Mouse (Mus musculus) liver, embryonic 15.5 days (tissue): ENCODE results near the gene Cmtm8. TPM values are rescaled to one million over a fixed set of nuclear protein-coding genes. Genes with fewer than 3 reads are reported as not detected.

Source experiments
- ATAC-seq: fragments of 200-750 bp; cut with Nextera tagmentation; 2 replicates; pipeline ENCODE4 v1.8.0; 2017; ENCODE audit warnings: moderate number of reproducible peaks, mild to moderate bottlenecking, moderate library complexity; ENCODE audit not compliant: insufficient read depth
- H3K27ac ChIP-seq: fragments of 300-500 bp; sonication (generic); replicated peaks from 2 replicates; pipeline ENCODE4 v1.5.1; 2015; ENCODE audit warnings: mild to moderate bottlenecking, inconsistent platforms
- H3K27me3 ChIP-seq: fragments of 300-500 bp; sonication (generic); 2 replicates; pipeline ENCODE4 v1.6.1; 2015; ENCODE audit warnings: mild to moderate bottlenecking, inconsistent platforms
- H3K36me3 ChIP-seq: fragments of 300-500 bp; sonication (generic); replicated peaks from 2 replicates; pipeline ENCODE4 v1.6.1; 2015; ENCODE audit warnings: moderate library complexity, mild to moderate bottlenecking, inconsistent platforms
- H3K4me1 ChIP-seq: fragments of 300-500 bp; sonication (generic); replicated peaks from 2 replicates; pipeline ENCODE4 v1.6.1; 2015; ENCODE audit warnings: inconsistent platforms
- H3K4me2 ChIP-seq: fragments of 300-500 bp; sonication (generic); 2 replicates; pipeline ENCODE4 v1.6.1; 2015; ENCODE audit warnings: moderate library complexity, mild to moderate bottlenecking, inconsistent platforms
- H3K4me3 ChIP-seq: fragments of 300-500 bp; sonication (generic); replicated peaks from 2 replicates; pipeline ENCODE4 v1.5.1; 2015; ENCODE audit warnings: mild to moderate bottlenecking, inconsistent platforms
- H3K9ac ChIP-seq: fragments of 300-500 bp; sonication (generic); 2 replicates; pipeline ENCODE4 v1.6.1; 2015; ENCODE audit warnings: moderate library complexity, mild to moderate bottlenecking, inconsistent platforms
- H3K9me3 ChIP-seq: fragments of 300-500 bp; sonication (generic); replicated peaks from 2 replicates; pipeline ENCODE4 v1.6.1; 2016; ENCODE audit warnings: inconsistent platforms
- WGBS: fragments of 180-500 bp; shearing (Covaris S2); methylation state at CpG from one replicate; pipeline ENCODE4 v1.1.7; 2015; ENCODE audit warnings: mixed read lengths; ENCODE audit not compliant: insufficient replicate concordance; 5-methylcytosine and 5-hydroxymethylcytosine counted together
- polyA plus RNA-seq: library from polyadenylated mRNA; unstranded; fragments of >200 nt; fragmentation: Nextera tagmentation; extraction: Ambion mirVana; gene quantifications from 2 replicates; pipeline ENCODE4 v1.2.1, GENCODE M21; 2015

The Cmtm8 gene
- polyA plus RNA-seq, 1 experiment from 2014 or later, result 37.5 TPM

- Histone ChIP-seq H3K9me3 (no peaks in the 10 kb centered on the region), H3K4me2 (no peak overlapping the region), H3K27me3 (no peaks in the 10 kb centered on the region), H3K27ac (no peak overlapping the region), H3K36me3 (no peaks in the 10 kb centered on the region), H3K9ac (no peak overlapping the region), H3K4me3 (no peak overlapping the region), H3K4me1 (0 out of 2 replicates have a peak, but pooled peaks cover 3% of the 10 kb centered on the region)
- 75% methylated on average over 15 of the region's 15 CpGs for WGBS
- ATAC-seq, result no peak
These were observed 22.2 kb downstream of the Cmtm8 start for GRCm38 (mm10) chr9:114821548-114822289.

GRCm38 (mm10) chr9:114818918-114819317 is 25.0 kb downstream of the Cmtm8 start:
- Histone ChIP-seq H3K4me3 (no peak overlapping the region), H3K27me3 (no peaks in the 10 kb centered on the region), H3K27ac (no peak overlapping the region), H3K9ac (no peak overlapping the region), H3K36me3 (no peaks in the 10 kb centered on the region), H3K9me3 (no peaks in the 10 kb centered on the region), H3K4me2 (no peak overlapping the region), H3K4me1 (peaks cover 12% of the 10 kb centered on the region)
- WGBS, result 62% methylated on average over 3 of the region's 3 CpGs
- ATAC-seq, result no peak

GRCm38 (mm10) chr9:114817012-114817411 is 26.9 kb downstream of the Cmtm8 start:
- ATAC-seq, result 0 out of 2 replicates have a peak, but pooled peaks have one; percentile 39
- no peak overlapping the region for H3K4me2 ChIP-seq
- no peaks in the 10 kb centered on the region for H3K9me3 ChIP-seq
- 49% methylated on average over 7 of the region's 7 CpGs for WGBS
- H3K27me3 ChIP-seq, result no peaks in the 10 kb centered on the region
- H3K36me3 ChIP-seq, result no peaks in the 10 kb centered on the region
- H3K4me3 ChIP-seq, result no peak overlapping the region
- peaks cover 12% of the 10 kb centered on the region for H3K4me1 ChIP-seq
- H3K9ac ChIP-seq, result no peak overlapping the region
- H3K27ac ChIP-seq, result peak overlapping the region; percentile 35; the same call in 1 of the 2 replicates

GRCm38 (mm10) chr9:114816121-114816520 is 27.8 kb downstream of the Cmtm8 start:
- Histone ChIP-seq H3K4me1 (peaks cover 20% of the 10 kb centered on the region), H3K4me2 (no peak overlapping the region), H3K36me3 (no peaks in the 10 kb centered on the region), H3K4me3 (no peak overlapping the region), H3K27ac (peak overlapping the region; percentile 65), H3K9ac (no peak overlapping the region), H3K27me3 (no peaks in the 10 kb centered on the region), H3K9me3 (no peaks in the 10 kb centered on the region)
- no peak for ATAC-seq
- 79% methylated on average over 7 of the region's 7 CpGs for WGBS

- Histone ChIP-seq H3K4me3 (no peak overlapping the region), H3K36me3 (no peaks in the 10 kb centered on the region), H3K27me3 (no peaks in the 10 kb centered on the region), H3K4me2 (no peak overlapping the region), H3K9ac (no peak overlapping the region), H3K4me1 (peaks cover 26% of the 10 kb centered on the region), H3K9me3 (no peaks in the 10 kb centered on the region), H3K27ac (peak overlapping the region; percentile 65)
- WGBS, result 43% methylated on average over 4 of the region's 4 CpGs
- peak; percentile 52; the same call in 1 of the 2 replicates for ATAC-seq
These were observed 28.6 kb downstream of the Cmtm8 start for GRCm38 (mm10) chr9:114815315-114815714.

- Histone ChIP-seq H3K27ac (no peak overlapping the region), H3K9ac (no peak overlapping the region), H3K4me1 (peaks cover 23% of the 10 kb centered on the region), H3K36me3 (no peaks in the 10 kb centered on the region), H3K4me3 (no peak overlapping the region), H3K9me3 (no peaks in the 10 kb centered on the region), H3K4me2 (no peak overlapping the region), H3K27me3 (no peaks in the 10 kb centered on the region)
- ATAC-seq, result no peak
- 56% methylated on average over 4 of the region's 4 CpGs for WGBS
These were observed 32.0 kb downstream of the Cmtm8 start for GRCm38 (mm10) chr9:114812001-114812400.

GRCm38 (mm10) chr9:114810837-114811236 is 33.1 kb downstream of the Cmtm8 start:
- no peak for ATAC-seq
- H3K27me3 ChIP-seq, result no peaks in the 10 kb centered on the region
- 29% methylated on average over 11 of the region's 11 CpGs for WGBS

GRCm38 (mm10) chr9:114808671-114809070 is 35.3 kb downstream of the Cmtm8 start:
- no peak overlapping the region for H3K27ac ChIP-seq
- no peaks in the 10 kb centered on the region for H3K9me3 ChIP-seq
- H3K27me3 ChIP-seq, result no peaks in the 10 kb centered on the region
- no peak overlapping the region for H3K4me3 ChIP-seq
- H3K4me2 ChIP-seq, result no peak overlapping the region
- peaks cover 23% of the 10 kb centered on the region for H3K4me1 ChIP-seq
- H3K36me3 ChIP-seq, result no peaks in the 10 kb centered on the region
- no peak overlapping the region for H3K9ac ChIP-seq
- no peak for ATAC-seq
- WGBS, result 54% methylated on average over 5 of the region's 5 CpGs

More at GRCm38 (mm10) chr9:114810837-114811236, 33.1 kb downstream of the Cmtm8 start:
- H3K9me3 ChIP-seq, result no peaks in the 10 kb centered on the region
- no peak overlapping the region for H3K9ac ChIP-seq
- peak overlapping the region; percentile 21; the same call in 1 of the 2 replicates for H3K4me2 ChIP-seq
- H3K36me3 ChIP-seq, result no peaks in the 10 kb centered on the region
- H3K4me3 ChIP-seq, result no peak overlapping the region
- peaks cover 17% of the 10 kb centered on the region for H3K4me1 ChIP-seq
- H3K27ac ChIP-seq, result no peak overlapping the region

GRCm38 (mm10) chr9:114807261-114807660 is 36.7 kb downstream of the Cmtm8 start:
- peaks cover 23% of the 10 kb centered on the region for H3K4me1 ChIP-seq
- no peaks in the 10 kb centered on the region for H3K36me3 ChIP-seq
- no peak overlapping the region for H3K27ac ChIP-seq
- no peaks in the 10 kb centered on the region for H3K9me3 ChIP-seq
- WGBS, result 39% methylated on average over 8 of the region's 8 CpGs
- no peaks in the 10 kb centered on the region for H3K27me3 ChIP-seq
- H3K9ac ChIP-seq, result no peak overlapping the region
- H3K4me2 ChIP-seq, result no peak overlapping the region
- ATAC-seq, result no peak
- H3K4me3 ChIP-seq, result no peak overlapping the region

GRCm38 (mm10) chr9:114805151-114805671 is 38.7 kb downstream of the Cmtm8 start:
- peaks cover 9% of the 10 kb centered on the region; the same call in 1 of the 2 replicates for H3K4me1 ChIP-seq
- WGBS, result 71% methylated on average over 19 of the region's 19 CpGs
- peak; percentile 49 for ATAC-seq
- H3K27ac ChIP-seq, result no peak overlapping the region
- no peaks in the 10 kb centered on the region for H3K27me3 ChIP-seq
- H3K9me3 ChIP-seq, result no peaks in the 10 kb centered on the region
- no peak overlapping the region for H3K4me2 ChIP-seq
- no peak overlapping the region for H3K4me3 ChIP-seq
- H3K9ac ChIP-seq, result no peak overlapping the region
- H3K36me3 ChIP-seq, result no peaks in the 10 kb centered on the region

GRCm38 (mm10) chr9:114802191-114802590 is 41.8 kb downstream of the Cmtm8 start:
- no peak for ATAC-seq
- no peaks in the 10 kb centered on the region for H3K36me3 ChIP-seq
- no peak overlapping the region for H3K27ac ChIP-seq
- no peak overlapping the region for H3K4me2 ChIP-seq
- WGBS, result 72% methylated on average over 1 of the region's 1 CpGs
- peaks cover 9% of the 10 kb centered on the region; the same call in 1 of the 2 replicates for H3K4me1 ChIP-seq
- no peak overlapping the region for H3K4me3 ChIP-seq
- H3K9ac ChIP-seq, result no peak overlapping the region
- H3K27me3 ChIP-seq, result no peaks in the 10 kb centered on the region
- H3K9me3 ChIP-seq, result no peaks in the 10 kb centered on the region
